Mouse (Mus musculus) gastrocnemius, postnatal 10 days (tissue): ENCODE measurements around the gene Gga3. TPM values are rescaled to one million over a fixed set of nuclear protein-coding genes. Genes with fewer than 3 reads are reported as not detected.

Experiments
- DNase-seq: peaks from one replicate; pipeline ENCODE4 v3.0.0; 2021; ENCODE audit warnings: mixed read lengths
- total RNA-seq, 2 experiments: library from RNA; stranded (reverse); gene quantifications; 2 replicates each; pipeline ENCODE4 v1.2.3; 2021

Gga3 gene
- total RNA-seq, 2 experiments from 2014 or later: 9.3 to 21.6 TPM

DNA sequence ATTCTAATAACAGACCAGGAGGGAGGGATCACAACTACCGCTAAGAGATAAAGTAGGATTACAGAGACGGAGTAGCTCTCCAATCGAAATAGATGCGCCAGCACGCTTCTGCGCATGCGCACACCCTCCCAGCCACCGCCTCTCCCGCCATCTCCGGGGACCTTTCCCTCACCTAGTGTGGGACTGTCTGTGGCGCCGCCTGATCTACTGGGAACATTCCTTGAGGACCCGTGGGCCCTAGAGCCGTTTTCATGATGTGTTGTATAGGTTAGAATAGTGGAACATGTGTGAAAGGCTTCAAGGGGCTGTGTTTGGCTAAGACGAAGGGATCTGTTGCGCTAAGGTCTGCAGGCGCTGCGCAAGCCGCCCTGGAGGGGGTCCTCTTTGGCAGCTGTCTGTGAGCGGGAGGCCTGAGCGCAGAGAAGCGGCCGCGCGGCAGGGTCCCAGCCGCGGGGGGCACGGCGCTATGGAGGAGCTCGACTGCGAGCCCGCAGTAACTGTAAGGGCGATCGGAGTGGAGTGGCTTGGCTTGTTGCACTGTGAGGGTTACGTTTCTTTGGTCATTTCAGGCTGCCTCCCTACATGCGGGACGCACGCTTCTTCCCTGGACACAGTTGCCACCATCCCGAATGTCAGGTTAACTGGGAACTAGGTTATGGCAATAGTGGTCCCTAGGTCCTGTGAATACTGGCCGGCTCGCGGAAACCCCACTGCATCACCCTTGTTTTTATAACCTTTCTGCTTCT, 39.6 kb downstream of the Gga3 start, which contains the start of gene Nup85:
Nup85 (plus strand) TSS at position 371 of the 746 bp plus-strand sequence.
- DNase-seq: peak; percentile 99

DNA sequence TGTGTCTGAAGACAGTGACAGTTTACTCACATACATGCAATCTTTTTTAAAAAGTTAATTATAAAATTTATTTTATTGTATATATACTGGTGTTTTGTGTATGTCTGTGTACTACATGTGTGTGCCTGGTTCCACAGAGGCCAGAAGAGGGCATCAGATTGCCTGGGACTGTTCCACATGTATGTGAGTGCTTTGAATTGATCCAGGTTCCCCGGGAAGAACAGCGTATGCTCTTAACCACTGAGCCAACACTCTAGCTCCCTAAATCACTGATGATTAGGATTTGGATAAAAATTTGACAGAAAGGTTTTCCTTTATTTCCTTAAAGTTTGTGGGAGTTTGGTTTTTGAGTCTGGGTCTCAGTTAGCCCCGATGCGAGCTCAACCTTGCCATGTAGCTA, 40.4 kb downstream of the Gga3 start:
- DNase-seq: no peak

DNA sequence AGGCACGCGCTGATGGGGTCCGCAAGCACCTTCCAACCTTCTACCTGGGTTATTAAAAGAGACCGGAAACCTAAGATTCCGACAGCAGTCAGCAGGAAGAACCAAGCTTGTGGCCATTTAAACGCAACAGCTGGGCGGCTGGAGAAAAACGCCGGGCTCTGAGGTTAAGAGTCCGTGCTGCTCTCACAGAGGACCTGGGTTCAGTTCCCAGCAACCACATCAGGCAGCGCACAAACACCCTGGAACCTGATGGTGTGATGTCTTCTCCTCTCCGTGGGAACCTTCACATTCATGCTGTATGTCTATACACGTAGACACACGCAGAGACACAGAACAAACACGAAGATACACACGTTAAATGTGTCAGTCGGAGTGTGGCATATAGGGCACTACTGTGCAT, 48.1 kb downstream of the Gga3 start:
- DNase-seq: no peak

DNA sequence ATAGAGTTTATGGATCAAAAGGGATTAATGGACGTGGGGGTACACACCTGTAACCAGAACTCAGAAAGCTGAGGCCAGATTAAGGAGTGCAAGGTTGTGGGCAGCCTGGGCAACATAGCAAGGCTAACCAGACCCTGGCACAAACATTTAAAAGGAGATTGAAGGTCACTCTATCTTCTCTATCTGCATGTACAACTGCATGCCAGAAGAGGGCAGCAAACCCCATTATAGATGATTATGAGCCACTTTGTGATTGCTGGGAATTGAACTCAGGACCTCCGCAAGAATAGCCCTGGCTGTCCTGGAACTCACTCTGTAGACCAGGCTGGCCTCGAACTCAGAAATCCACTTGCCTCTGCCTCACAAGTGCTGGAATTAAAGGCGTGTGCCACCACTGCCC, 51.1 kb downstream of the Gga3 start:
- DNase-seq: no peak

DNA sequence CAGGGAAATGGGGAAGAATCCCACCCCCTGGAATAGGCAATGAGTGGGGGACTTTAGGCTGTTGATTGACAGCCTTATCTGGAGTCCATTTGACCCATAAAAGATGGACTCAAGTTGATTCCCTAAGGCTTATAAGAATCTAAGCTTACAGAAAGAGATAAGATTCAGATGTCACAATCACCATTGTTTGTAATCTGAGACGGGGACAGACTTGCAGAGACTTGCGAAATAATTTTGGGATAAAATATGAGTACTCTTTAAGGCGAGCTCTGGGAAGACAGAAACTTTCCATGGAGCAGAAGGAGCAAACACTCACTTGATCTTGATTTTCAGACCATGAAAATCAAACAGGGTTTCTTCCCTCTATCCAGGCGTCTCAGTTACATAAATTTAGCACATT, 60.3 kb downstream of the Gga3 start:
- no peak for DNase-seq

DNA sequence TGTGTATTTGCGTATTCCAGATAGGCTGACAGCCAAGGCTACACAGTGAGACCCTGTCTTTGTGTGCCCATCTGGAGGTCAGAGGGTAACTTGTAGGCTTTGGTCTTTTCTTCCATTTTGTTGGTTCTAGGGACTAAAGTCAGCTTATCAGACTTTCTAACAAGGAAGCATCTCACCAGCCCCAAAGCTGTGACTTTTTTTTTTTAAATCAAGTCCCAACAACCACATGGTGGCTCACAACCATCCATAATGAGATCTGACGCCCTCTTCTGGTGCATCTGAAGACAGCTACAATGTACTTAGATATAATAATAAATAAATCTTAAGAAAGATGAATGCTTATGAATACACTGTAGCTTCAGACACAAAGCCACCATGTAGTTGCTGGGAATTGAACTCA, 65.8 kb downstream of the Gga3 start:
- DNase-seq: no peak

DNA sequence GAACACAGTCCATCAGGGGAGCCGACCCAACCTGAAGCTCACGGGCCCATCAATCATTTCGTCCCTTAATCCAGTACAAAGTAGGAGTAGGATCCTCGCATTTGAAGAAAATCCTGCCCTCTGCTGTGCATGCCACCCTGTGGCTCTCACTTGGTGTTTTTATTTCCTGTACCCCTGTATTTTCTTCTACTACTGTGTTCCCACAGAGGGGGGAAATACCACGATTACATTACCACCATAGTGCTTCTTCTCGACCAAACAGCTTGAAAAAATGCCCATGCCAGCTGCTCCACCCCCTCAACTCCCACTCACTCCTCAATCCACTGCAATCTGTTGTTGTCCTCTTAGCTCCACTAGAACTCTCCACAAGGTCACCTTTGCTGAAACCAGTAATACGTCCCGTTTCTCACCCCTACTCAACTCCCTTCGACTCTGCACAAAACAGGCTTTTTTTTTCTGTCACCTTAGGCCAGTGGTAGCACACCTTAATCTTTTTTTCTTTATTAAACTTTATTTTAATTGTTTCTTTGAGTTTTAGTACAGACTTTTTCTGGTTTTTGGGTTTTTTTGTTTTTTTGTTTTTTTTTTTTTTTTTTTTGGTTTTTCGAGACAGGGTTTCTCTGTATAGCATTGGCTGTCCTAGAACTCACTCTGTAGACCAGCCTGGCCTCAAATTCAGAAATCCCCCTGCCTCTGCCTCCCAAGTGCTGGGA, 66.8 kb downstream of the Gga3 start:
- no peak for DNase-seq

DNA sequence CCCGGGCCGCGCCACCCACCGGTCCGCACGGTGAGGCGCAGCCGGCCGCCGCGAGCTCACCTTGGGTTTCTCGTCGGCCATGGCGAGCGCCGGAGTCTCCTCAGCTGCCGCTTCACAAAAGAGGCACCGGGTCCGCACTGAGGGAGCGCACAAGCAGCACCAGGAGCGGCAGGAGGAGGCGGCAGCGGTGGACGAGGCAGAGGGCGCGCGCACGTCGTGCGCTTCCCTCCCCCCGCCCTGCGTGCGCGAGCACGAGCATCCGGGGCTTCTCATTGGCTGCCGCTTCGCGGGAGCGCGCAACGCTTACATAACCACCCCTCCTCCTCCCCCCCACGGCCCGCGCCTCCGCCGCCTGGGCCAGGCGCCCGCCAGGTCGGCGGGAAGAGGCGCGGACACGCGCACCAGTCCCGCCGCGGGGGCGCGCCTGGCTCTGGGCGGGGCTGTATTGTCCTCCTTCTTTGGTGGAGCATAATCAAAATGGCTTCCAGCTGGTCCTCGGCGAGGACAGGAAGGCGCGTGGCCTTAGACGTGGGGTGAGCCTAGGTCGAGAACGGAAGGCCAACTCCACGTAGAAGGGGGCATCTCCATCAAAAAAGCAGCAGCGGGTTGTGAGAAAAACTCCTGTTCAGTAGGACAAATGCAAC, 67.7 kb downstream of the Gga3 start, which contains the start of gene Sumo2:
Sumo2 (minus strand) TSS at position 239 of the 644 bp plus-strand sequence.
- DNase-seq: peak; percentile 99

DNA sequence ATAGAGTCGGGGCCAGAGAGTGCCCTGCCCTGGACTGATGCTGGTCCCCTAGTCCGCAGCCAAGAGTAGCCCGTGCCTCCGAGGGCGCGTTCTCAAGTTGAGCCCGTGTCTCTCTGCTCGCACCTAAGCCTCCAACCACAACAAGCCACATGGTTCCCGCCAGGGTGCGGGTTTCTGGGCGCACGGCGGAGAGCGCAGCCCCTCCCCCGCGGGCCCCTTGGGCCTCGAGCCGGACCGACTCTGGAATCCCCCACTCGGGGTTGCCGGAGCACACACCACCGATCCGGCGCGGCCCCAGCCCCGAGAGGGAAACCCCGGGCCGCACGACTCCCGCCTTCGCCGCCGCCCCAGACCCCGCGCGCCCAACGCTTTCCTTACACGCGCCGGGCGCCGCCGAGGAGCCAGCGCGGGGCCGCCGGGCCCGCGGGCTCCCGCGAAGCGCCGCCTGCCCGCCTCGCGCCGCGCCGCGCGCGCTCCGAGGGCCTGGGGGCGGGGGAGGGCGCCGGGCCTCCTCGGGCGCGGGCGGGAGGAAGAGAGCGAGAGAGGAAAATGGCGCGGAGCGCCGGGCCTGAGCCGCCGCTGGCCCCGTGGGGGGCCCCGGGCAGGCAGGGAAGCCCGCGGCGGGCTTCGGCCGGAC, 68.3 kb downstream of the Gga3 start:
- peak; percentile 72 for DNase-seq

DNA sequence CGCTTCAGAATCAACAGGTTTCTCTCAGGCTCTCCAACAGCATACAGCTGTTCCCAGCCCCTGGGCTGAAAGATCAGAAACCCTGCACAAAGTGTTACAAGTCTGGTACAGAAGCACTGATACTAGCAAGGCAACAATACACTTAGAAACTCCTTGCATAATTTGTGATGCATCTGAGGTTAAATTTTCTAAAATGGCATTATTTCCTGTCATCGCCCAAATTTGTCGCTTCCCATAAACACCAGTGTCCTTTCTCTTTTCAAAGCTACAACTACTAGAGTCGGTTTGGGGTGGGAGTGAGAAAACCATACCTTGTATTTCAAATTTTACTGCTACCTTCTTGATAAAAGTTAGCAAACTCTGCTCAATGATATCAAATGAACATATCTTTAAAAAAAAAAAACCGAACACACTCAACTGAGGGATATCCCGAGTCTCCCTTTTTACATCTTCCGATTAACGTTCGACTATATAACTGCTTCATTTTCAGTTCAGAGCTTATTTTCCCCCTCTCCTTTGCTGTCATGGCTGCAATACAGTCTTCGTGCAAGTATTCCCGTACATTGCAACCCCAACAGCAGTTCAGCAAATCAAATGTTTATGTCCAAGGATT, 69.0 kb downstream of the Gga3 start:
- no peak for DNase-seq

Other genes with a start within 250 kb of the Gga3 start
- 1 to 10 TPM; 5.7 to 6.1 TPM for gene Hid1, start 236.3 kb downstream of the Gga3 start, total RNA-seq
- gene Cdr2l, start 222.1 kb downstream of the Gga3 start, total RNA-seq: 10 to 100 TPM in 1 of 2 experiments, 1 to 10 TPM in 1; 9.8 to 17.0 TPM
- 100 to 1,000 TPM in 1 of 2 experiments, 10 to 100 TPM in 1; 89.1 to 100 TPM for gene Mrpl58, start 200.3 kb downstream of the Gga3 start, total RNA-seq
- 1,000 to 10,000 TPM; 1,026 to 1,088 TPM for gene Atp5h, start 184.1 kb downstream of the Gga3 start, total RNA-seq
- gene Kctd2, start 183.9 kb downstream of the Gga3 start, total RNA-seq: 10 to 100 TPM; 16.2 to 19.4 TPM
- gene Trim80, start 163.5 kb downstream of the Gga3 start, total RNA-seq: not detected
- not detected for gene Slc16a5, start 141.6 kb downstream of the Gga3 start, total RNA-seq
- gene Armc7, start 128.4 kb downstream of the Gga3 start, total RNA-seq: 1 to 10 TPM; 1.2 to 2.4 TPM
- gene Nt5c, start 112.2 kb downstream of the Gga3 start, total RNA-seq: 10 to 100 TPM; 17.3 to 19.0 TPM
- 100 to 1,000 TPM; 132 to 134 TPM for gene Jpt1, start 89.7 kb downstream of the Gga3 start, total RNA-seq
- 100 to 1,000 TPM; 182 to 195 TPM for gene Sumo2, start 67.8 kb downstream of the Gga3 start, total RNA-seq
- gene Nup85, start 39.6 kb downstream of the Gga3 start, total RNA-seq: 10 to 100 TPM; 23.5 to 33.2 TPM
- 10 to 100 TPM; 61.1 to 71.6 TPM for gene Mrps7, start 126 bp downstream of the Gga3 start, total RNA-seq
- gene Mif4gd, start 8.9 kb upstream of the Gga3 start, total RNA-seq: 10 to 100 TPM; 38.3 to 38.7 TPM
- gene Slc25a19, start 24.2 kb upstream of the Gga3 start, total RNA-seq: 10 to 100 TPM; 39.7 to 40.0 TPM
- 10 to 100 TPM; 93.7 to 95.9 TPM for gene Grb2, start 104.5 kb upstream of the Gga3 start, total RNA-seq
- gene Tmem94, start 161.4 kb upstream of the Gga3 start, total RNA-seq: 10 to 100 TPM; 55.6 to 60.0 TPM
- 10 to 100 TPM; 16.8 to 22.7 TPM for gene Caskin2, start 209.6 kb upstream of the Gga3 start, total RNA-seq
- 10 to 100 TPM; 10.3 to 11.1 TPM for gene Tsen54, start 210.7 kb upstream of the Gga3 start, total RNA-seq
- gene Llgl2, start 220.0 kb upstream of the Gga3 start, total RNA-seq: 10 to 100 TPM; 16.5 to 17.4 TPM